Mouse (Mus musculus): ENCODE measurements at regions not wholly inside any gene's neighbourhood (a gene's known extent, or its start where the extent isn't known, plus 50 kb on each side); places are given as distances from the start of the nearest gene placed in this dataset.

DNA sequence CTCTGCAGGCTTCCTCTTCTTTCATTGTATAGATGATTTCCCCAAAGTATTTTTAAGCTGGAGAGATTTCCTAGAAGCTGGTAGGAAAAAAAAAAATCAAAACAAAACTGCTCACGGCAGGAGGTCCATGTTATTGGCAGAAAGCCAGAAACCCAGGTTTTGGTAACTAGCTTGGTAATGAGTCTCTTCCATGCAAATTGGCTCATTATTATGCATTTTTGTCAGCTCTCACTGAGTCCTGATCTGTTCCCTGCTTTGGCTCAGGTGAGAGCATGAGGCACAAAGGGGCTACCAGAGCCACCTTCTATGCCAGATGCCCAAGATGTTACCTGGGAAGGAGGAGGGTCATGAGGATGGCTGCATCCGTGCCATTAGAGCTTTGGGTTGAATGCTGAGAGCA lies 146.3 kb upstream of the Vstm2b start:
- DNase-seq (ENCODE audit: low read depth, low spot score): no peak

DNA sequence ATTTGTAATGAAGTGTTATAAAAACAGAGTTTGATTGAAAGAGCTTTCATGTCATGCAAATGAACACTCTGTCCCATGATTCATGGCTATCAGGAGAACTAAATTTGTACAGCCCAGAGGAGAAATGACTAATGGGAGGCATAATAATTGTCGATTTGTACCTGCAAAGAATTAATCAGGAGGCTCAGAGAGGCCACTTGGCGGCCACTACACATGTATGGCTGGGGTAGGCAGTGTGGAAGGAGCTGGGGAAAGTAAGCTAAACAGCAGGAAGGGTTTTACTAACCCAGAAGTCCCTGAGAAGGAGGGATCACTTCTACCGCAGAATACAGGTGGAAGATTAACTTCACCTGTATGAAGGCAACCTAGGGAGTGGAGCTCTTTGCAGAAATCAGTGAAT lies 145.9 kb upstream of the Vstm2b start:
- no peak for DNase-seq (ENCODE audit: low read depth, low spot score)

GRCm38 (mm10) chr7:40753490-40753889 lies 144.6 kb upstream of the Vstm2b start:
- no peak for DNase-seq (ENCODE audit: low read depth, low spot score)

DNA sequence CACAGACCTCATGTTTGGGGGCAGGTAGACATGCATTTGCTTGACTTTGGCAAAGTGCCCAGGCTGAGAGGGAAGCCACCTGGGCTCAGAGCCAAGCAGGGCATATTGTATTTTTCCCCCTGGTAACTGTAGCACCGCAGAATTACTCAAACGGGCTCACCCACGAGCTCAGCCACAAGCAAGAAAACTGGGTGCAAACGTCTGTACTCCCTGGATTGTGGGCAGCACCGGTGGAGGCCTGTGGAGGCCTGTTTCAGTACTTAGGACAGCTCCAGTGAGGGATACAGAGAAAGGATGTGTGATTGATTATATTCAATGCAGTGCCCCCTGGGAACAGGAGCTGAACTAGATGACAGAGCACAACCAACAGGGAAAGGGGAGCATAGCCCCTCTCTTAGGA lies 135.6 kb upstream of the Vstm2b start:
- no peak for DNase-seq (ENCODE audit: low read depth, low spot score)

DNA sequence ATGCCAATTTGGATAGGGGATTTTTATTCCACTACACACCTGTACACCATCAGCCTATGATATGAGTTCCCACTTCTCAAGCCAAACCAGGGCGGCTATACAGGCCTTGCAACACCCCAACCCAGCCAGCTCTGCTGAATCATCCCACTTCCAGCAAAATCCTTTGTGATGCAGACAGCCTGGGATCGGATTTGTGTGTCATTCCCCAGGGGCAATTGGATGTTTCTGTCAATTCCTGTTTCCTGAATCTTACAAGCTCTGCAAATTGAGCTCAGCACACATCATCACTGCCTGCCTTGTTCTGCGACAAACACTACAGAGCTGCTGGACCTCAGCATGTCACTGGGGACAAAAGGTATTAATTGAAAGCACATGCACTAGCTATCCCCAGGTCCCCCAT lies 132.0 kb upstream of the Vstm2b start:
- no peak for DNase-seq (ENCODE audit: low read depth, low spot score)

DNA sequence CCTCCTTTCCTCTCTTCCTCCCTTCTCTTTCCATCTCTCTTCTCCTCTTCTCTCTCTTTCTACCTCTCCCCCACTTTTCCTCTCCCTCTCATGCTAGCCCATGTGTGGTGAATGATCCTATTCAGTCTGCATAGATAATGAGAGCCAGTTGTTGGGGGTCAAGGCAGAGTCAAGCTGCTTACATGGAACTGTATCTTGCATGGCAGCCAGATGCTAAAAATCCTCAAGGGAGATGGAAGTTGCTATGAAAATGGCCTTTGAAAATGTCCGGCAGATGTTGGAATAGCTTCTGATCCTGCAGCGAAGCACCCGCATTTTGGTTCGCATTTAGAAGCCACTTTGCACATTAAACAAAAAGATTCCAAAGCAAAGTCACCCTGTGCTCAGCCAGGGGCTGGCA lies 121.9 kb upstream of the Vstm2b start:
- DNase-seq (ENCODE audit: low read depth, low spot score): no peak

GRCm38 (mm10) chr7:40784906-40785305 lies 113.2 kb upstream of the Vstm2b start:
- DNase-seq (ENCODE audit: low read depth, low spot score): no peak

- DNase-seq (ENCODE audit: low read depth, low spot score): no peak
These were observed 111.4 kb upstream of the Vstm2b start for GRCm38 (mm10) chr7:40786758-40787157.

DNA sequence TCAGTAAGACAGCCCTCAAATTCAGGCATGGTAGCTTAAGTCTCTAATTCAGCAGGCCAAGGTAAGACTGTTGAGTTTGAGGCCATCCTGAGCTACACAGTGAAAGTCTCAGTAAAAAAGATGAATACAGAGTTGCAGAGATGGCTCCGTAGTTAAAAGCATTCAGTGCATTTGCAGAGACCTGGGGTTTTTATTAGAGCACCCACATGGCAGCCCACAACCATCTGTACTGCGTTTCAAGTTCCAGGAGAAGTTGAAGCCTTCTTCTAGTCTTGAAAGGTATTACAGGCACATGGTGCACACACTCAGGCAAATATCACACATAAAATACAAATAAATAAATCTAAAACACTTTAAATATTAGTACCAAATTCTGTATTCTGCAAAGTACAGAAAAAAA lies 109.6 kb upstream of the Vstm2b start:
- DNase-seq (ENCODE audit: low read depth, low spot score): no peak

GRCm38 (mm10) chr7:40794458-40795207 lies 103.5 kb upstream of the Vstm2b start:
- no peak for DNase-seq (ENCODE audit: low read depth, low spot score)

DNA sequence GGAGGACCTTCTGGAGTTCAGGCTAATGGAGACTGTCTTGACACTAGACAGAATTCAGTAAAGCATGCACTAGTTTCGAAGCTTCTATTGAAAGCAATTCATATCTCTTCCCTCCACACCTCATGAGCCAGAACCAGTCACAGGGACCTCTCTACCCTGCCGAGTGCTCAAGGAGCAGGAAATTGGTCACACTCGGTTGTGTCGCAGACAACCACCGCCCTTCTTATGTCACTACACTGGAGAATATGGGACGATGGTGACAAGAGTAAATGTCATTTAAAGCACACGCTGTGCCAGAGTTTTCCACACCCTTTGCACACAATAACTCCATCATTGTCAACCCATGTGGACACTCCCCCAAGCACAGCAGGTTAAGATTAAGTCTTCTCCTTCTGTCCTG lies 98.3 kb upstream of the Vstm2b start:
- no peak for DNase-seq (ENCODE audit: low read depth, low spot score)

- no peak for DNase-seq (ENCODE audit: low read depth, low spot score)
These were observed 96.8 kb upstream of the Vstm2b start for GRCm38 (mm10) chr7:40801291-40801690.

DNA sequence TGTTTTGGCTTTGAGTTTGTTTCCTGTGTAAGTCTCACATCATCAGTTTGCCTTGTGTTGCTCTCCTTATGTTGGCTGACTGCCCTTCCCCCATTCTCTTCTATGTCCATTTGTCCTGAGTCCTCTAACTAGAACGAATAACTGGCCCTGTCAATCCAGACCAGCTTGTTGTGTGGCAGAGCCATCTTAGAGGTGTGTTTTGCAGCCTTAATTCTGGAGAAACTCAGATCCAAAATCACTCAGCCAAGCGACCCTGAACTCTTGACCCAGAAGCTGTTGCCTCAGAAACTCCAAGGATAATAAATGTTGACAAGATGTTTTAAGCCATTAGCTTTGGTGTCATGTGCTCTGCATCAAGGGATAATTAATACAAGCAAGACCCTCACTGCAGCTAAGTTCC lies 92.9 kb upstream of the Vstm2b start:
- no peak for DNase-seq (ENCODE audit: low read depth, low spot score)

DNA sequence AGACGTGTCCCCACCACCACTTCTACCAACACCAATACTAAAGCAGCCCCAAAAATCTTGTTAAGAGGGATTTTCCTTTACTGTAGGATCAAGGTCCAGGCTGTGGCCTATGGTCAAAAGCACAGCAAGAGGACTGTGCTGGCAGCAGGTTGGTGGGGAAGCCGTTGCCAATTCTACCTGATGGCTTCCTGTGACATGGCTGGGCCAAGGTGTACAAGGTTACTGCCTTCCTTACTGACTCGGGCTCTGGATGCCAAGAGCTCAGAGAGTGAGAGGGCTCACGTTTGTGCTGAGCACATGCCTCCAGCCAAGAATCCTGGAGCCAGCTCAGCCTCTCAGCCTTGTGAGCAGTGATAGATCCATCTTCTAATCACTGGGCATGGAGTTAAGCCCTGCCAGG lies 92.3 kb upstream of the Vstm2b start:
- DNase-seq (ENCODE audit: low read depth, low spot score): no peak

GRCm38 (mm10) chr7:40812952-40813351 lies 85.2 kb upstream of the Vstm2b start:
- no peak for DNase-seq (ENCODE audit: low read depth, low spot score)

- no peak for DNase-seq (ENCODE audit: low read depth, low spot score)
These were observed 72.9 kb upstream of the Vstm2b start for GRCm38 (mm10) chr7:40825141-40825742.

DNA sequence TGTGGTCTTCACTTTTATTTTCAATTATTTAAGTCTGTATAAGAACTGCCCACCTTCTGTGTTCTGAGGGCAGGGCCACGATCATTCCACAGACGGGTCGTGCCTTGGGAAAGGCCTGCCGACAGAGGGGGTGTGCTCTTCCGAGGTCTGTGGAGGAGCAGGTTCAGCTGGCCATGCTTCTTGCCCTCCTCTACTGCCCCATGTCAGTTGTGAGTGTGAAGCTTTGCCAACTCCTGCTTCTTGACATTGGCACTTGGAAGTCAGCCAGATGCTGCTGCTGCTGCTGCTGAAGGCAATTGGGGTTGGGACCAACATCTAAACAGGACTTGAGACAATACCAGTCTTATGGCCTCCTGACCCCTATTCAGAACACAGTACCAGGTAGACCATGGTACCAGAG lies 68.6 kb upstream of the Vstm2b start:
- DNase-seq (ENCODE audit: low read depth, low spot score): no peak

- no peak for DNase-seq (ENCODE audit: low read depth, low spot score)
These were observed 66.5 kb upstream of the Vstm2b start for GRCm38 (mm10) chr7:40831583-40831982.

DNA sequence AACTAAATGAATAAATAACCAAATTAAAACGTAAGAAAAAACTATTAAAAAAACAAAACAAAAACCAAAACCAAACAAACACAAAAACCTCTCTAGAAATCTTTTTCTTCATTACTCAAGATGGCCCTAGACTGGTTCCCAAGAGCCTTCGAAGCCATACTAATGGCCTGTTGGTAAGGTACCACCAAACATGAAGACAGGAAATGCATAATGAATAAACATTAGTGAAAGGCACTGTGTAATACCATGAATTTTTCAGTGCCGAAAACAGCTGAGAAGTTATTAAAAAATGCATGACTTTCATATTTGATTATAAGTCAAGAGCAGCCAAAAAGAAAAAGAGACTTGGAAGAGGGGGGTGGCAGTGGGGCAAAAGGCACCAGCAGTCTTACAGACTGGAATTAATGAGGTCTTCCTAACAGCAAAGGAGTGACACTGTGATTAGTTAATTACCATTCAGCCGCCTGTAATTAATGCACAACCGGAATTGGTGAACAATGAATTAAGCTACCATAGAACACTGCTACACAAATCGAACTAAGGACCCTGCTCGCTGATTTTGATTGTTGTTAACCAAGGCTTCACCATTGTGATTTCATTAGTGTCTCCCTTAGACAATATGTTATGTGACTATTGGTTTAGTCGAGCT lies 55.7 kb upstream of the Vstm2b start:
- DNase-seq (ENCODE audit: low read depth, low spot score): no peak

DNA sequence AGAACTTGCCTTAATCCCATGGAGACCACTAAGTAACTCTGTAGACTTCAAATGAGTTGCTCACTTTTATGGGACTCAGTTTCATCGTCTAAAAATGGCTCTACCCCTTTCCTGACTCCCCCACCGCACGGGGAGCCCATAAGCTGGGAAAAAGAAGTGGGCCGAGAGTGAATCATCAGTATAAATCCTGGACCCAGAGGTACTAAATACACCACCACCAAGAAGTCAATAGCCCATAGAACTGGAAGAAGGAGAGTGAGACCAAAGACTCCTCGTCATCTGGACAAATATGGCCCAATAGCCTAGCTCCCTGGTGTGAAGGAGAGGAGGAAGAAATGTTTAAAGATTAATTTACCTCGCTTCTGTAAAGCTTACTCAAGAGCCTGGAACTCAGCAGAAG lies 51.6 kb upstream of the Vstm2b start:
- no peak for DNase-seq (ENCODE audit: low read depth, low spot score)

All from skeletal muscle tissue, adult 2 months (tissue).